Mouse (Mus musculus) B cell, adult 2 months (primary cell): Measurements from ENCODE around the gene Msrb3.

Experiments used
- DNase-seq, 2 experiments: peaks; one replicate each; pipeline ENCODE4 v3.0.0; 2022

Gene Msrb3

GRCm38 (mm10) chr10:120898785-120899762 lies at the start of gene Msrb3:
Gene Msrb3 (minus strand): TSS chr10:120899101.
- DNase-seq: peak; percentile 19 to 27

GRCm38 (mm10) chr10:120948461-120948860 lies 49.6 kb upstream of the Msrb3 start:
- no peak for DNase-seq

- no peak for DNase-seq
Observed at GRCm38 (mm10) chr10:120947842-120948241, 48.9 kb upstream of the Msrb3 start.

GRCm38 (mm10) chr10:120946847-120947246 lies 47.9 kb upstream of the Msrb3 start:
- DNase-seq: no peak

GRCm38 (mm10) chr10:120938904-120939208 lies 40.0 kb upstream of the Msrb3 start:
- DNase-seq: no peak

GRCm38 (mm10) chr10:120938077-120938903 lies 39.4 kb upstream of the Msrb3 start:
- peak; percentile 47 to 53 for DNase-seq

- DNase-seq: no peak
Observed at GRCm38 (mm10) chr10:120929536-120929935, 30.6 kb upstream of the Msrb3 start.

- no peak for DNase-seq
Observed at GRCm38 (mm10) chr10:120928183-120928582, 29.3 kb upstream of the Msrb3 start.

- DNase-seq: no peak
Observed at GRCm38 (mm10) chr10:120926156-120926555, 27.3 kb upstream of the Msrb3 start.

GRCm38 (mm10) chr10:120921501-120921900 lies 22.6 kb upstream of the Msrb3 start:
- no peak for DNase-seq

- DNase-seq: no peak
Observed at GRCm38 (mm10) chr10:120920604-120921003, 21.7 kb upstream of the Msrb3 start.

GRCm38 (mm10) chr10:120916250-120916649 lies 17.3 kb upstream of the Msrb3 start:
- peak; percentile 24 to 41 for DNase-seq

- DNase-seq: no peak
Observed at GRCm38 (mm10) chr10:120914948-120915631, 16.2 kb upstream of the Msrb3 start.

- DNase-seq: no peak
Observed at GRCm38 (mm10) chr10:120914286-120914685, 15.4 kb upstream of the Msrb3 start.

GRCm38 (mm10) chr10:120913796-120914195 lies 14.9 kb upstream of the Msrb3 start:
- DNase-seq: peak; percentile 38 to 44

GRCm38 (mm10) chr10:120911971-120912370 lies 13.1 kb upstream of the Msrb3 start:
- no peak for DNase-seq

- DNase-seq: no peak
Observed at GRCm38 (mm10) chr10:120908776-120909574, 10.1 kb upstream of the Msrb3 start.

GRCm38 (mm10) chr10:120904676-120905075 lies 5.8 kb upstream of the Msrb3 start:
- DNase-seq: no peak

- peak; percentile 43 to 53 for DNase-seq
Observed at GRCm38 (mm10) chr10:120903843-120904468, 5.1 kb upstream of the Msrb3 start.

GRCm38 (mm10) chr10:120901746-120902145 lies 2.8 kb upstream of the Msrb3 start:
- DNase-seq: no peak

GRCm38 (mm10) chr10:120900096-120900495 lies 1.2 kb upstream of the Msrb3 start:
- DNase-seq: no peak

- DNase-seq: peak; percentile 15 to 31
Observed at GRCm38 (mm10) chr10:120898357-120898756, 544 bp downstream of the Msrb3 start.
